Mouse (Mus musculus): Measurements from ENCODE around the gene Frmd4a. TPM values are rescaled to one million over a fixed set of nuclear protein-coding genes. Genes with fewer than 3 reads are reported as not detected.

Frmd4a gene
- polyA plus RNA-seq, 1 experiment from 2014 or later = 6.6 TPM

- ATAC-seq = no peak
- no peak for DNase-seq
- Histone ChIP-seq H3K27ac (ENCODE audit: low read depth) (no peak overlapping the region), H3K9me3 (ENCODE audit: low read length) (no peaks in the 10 kb centered on the region), H3K36me3 (replicated peaks; ENCODE audit: insufficient read depth, low read length) (no peaks in the 10 kb centered on the region), H3K4me1 (ENCODE audit: insufficient read depth) (no peaks in the 10 kb centered on the region), H3K27me3 (ENCODE audit: insufficient read depth, low read length) (no peaks in the 10 kb centered on the region), H3K4me2 (ENCODE audit: low read depth, low read length) (no peak overlapping the region), H3K4me3 (ENCODE audit: low read depth, low read length) (no peak overlapping the region), H3K9ac (replicated peaks) (no peak overlapping the region)
- 78% methylated on average over 8 of the region's 8 CpGs for WGBS (ENCODE audit: insufficient replicate concordance)
- TF ChIP-seq CTCF (IDR thresholded peaks at IDR 0.05; ENCODE audit: low read depth) = no peak
- TF ChIP-seq EP300 (IDR thresholded peaks at IDR 0.05; ENCODE audit: low read depth) = no peak
These were observed 417.5 kb downstream of the Frmd4a start for GRCm38 (mm10) chr2:4435051-4435450.

GRCm38 (mm10) chr2:4436361-4437231 is 419.1 kb downstream of the Frmd4a start:
- Histone ChIP-seq H3K9ac (replicated peaks) (no peak overlapping the region), H3K36me3 (replicated peaks; ENCODE audit: insufficient read depth, low read length) (no peaks in the 10 kb centered on the region), H3K4me2 (ENCODE audit: low read depth, low read length) (no peak overlapping the region), H3K4me1 (ENCODE audit: insufficient read depth) (no peaks in the 10 kb centered on the region), H3K9me3 (ENCODE audit: low read length) (no peaks in the 10 kb centered on the region), H3K27ac (ENCODE audit: low read depth) (no peak overlapping the region), H3K27me3 (ENCODE audit: insufficient read depth, low read length) (no peaks in the 10 kb centered on the region), H3K4me3 (ENCODE audit: low read depth, low read length) (no peak overlapping the region)
- WGBS (ENCODE audit: insufficient replicate concordance) = 78% methylated on average over 19 of the region's 19 CpGs
- ATAC-seq (no peak), DNase-seq (no peak)
- TF ChIP-seq EP300 (IDR thresholded peaks at IDR 0.05; ENCODE audit: low read depth) = no peak
- no peak for TF ChIP-seq CTCF (IDR thresholded peaks at IDR 0.05; ENCODE audit: low read depth)

GRCm38 (mm10) chr2:4438739-4439138 is 421.2 kb downstream of the Frmd4a start:
- ATAC-seq (no peak), DNase-seq (no peak)
- 58% methylated on average over 7 of the region's 7 CpGs for WGBS (ENCODE audit: insufficient replicate concordance)

DNA sequence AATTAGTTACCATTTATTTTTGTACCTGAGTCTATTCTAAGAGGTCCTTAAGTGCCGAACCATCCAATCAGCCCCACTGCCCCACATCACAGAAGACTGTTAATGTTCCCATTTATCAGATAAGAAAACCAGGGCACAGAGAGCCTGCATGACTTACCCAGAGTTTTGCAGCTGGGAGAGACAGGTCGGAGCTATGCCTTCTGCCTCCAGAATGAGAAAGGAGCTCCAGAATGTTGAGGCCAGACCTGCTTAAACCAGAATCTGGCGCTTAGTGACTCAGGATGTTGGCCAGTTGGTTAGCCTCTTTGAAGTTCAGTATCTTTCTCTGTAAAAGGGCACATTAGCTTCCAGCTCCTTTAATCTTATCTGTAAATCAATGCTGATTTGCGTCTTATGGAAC is 422.4 kb downstream of the Frmd4a start:
- H3K27ac ChIP-seq (ENCODE audit: low read depth) = no peak overlapping the region
- no peaks in the 10 kb centered on the region for H3K9me3 ChIP-seq (ENCODE audit: low read length)
- TF ChIP-seq EP300 (IDR thresholded peaks at IDR 0.05; ENCODE audit: low read depth) = no peak
- TF ChIP-seq CTCF (IDR thresholded peaks at IDR 0.05; ENCODE audit: low read depth) = no peak
- H3K9ac ChIP-seq (replicated peaks) = no peak overlapping the region
- no peaks in the 10 kb centered on the region for H3K4me1 ChIP-seq (ENCODE audit: insufficient read depth)
- no peak overlapping the region for H3K4me2 ChIP-seq (ENCODE audit: low read depth, low read length)
- H3K27me3 ChIP-seq (ENCODE audit: insufficient read depth, low read length) = no peaks in the 10 kb centered on the region
- H3K36me3 ChIP-seq (replicated peaks; ENCODE audit: insufficient read depth, low read length) = no peaks in the 10 kb centered on the region
- 62% methylated on average over 4 of the region's 4 CpGs for WGBS (ENCODE audit: insufficient replicate concordance)
- no peak for ATAC-seq
- DNase-seq = no peak
- no peak overlapping the region for H3K4me3 ChIP-seq (ENCODE audit: low read depth, low read length)

More at GRCm38 (mm10) chr2:4438739-4439138, 421.2 kb downstream of the Frmd4a start:
- Histone ChIP-seq H3K9me3 (ENCODE audit: low read length) (no peaks in the 10 kb centered on the region), H3K27me3 (ENCODE audit: insufficient read depth, low read length) (no peaks in the 10 kb centered on the region), H3K36me3 (replicated peaks; ENCODE audit: insufficient read depth, low read length) (no peaks in the 10 kb centered on the region), H3K27ac (ENCODE audit: low read depth) (no peak overlapping the region), H3K4me3 (ENCODE audit: low read depth, low read length) (no peak overlapping the region), H3K9ac (replicated peaks) (no peak overlapping the region), H3K4me1 (ENCODE audit: insufficient read depth) (no peaks in the 10 kb centered on the region), H3K4me2 (ENCODE audit: low read depth, low read length) (no peak overlapping the region)
- TF ChIP-seq EP300 (IDR thresholded peaks at IDR 0.05; ENCODE audit: low read depth) = no peak
- no peak for TF ChIP-seq CTCF (IDR thresholded peaks at IDR 0.05; ENCODE audit: low read depth)

DNA sequence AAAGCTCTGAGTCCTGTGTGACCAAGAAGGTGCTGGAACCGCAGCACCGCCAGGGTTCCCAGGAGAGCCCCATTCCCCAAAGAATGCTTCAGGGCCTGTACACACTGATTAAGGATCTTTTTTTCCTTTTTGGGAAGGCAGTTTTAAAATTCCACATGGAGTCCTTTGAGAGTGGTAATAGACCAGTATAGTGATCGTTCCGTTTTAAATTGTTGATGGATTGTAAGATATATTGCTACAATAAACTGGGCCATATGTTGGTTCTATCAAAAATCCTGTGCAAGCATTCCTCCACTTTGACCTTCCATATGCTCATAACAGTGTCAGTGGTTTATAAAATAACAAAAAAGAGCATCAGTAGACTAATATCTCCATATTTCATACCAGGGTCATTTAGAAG is 424.3 kb downstream of the Frmd4a start:
- H3K27me3 ChIP-seq (ENCODE audit: insufficient read depth, low read length) = no peaks in the 10 kb centered on the region
- WGBS (ENCODE audit: insufficient replicate concordance) = 89% methylated on average over 4 of the region's 4 CpGs
- H3K27ac ChIP-seq (ENCODE audit: low read depth) = no peak overlapping the region
- TF ChIP-seq CTCF (IDR thresholded peaks at IDR 0.05; ENCODE audit: low read depth) = no peak
- no peak for TF ChIP-seq EP300 (IDR thresholded peaks at IDR 0.05; ENCODE audit: low read depth)
- ATAC-seq (no peak), DNase-seq (no peak)
- no peaks in the 10 kb centered on the region for H3K9me3 ChIP-seq (ENCODE audit: low read length)
- H3K4me1 ChIP-seq (ENCODE audit: insufficient read depth) = no peaks in the 10 kb centered on the region
- no peak overlapping the region for H3K9ac ChIP-seq (replicated peaks)
- no peak overlapping the region for H3K4me3 ChIP-seq (ENCODE audit: low read depth, low read length)
- no peak overlapping the region for H3K4me2 ChIP-seq (ENCODE audit: low read depth, low read length)
- H3K36me3 ChIP-seq (replicated peaks; ENCODE audit: insufficient read depth, low read length) = no peaks in the 10 kb centered on the region

GRCm38 (mm10) chr2:4444740-4445139 is 427.2 kb downstream of the Frmd4a start:
- Histone ChIP-seq H3K4me2 (ENCODE audit: low read depth, low read length) (no peak overlapping the region), H3K27me3 (ENCODE audit: insufficient read depth, low read length) (no peaks in the 10 kb centered on the region), H3K27ac (ENCODE audit: low read depth) (no peak overlapping the region), H3K36me3 (replicated peaks; ENCODE audit: insufficient read depth, low read length) (no peaks in the 10 kb centered on the region), H3K9me3 (ENCODE audit: low read length) (no peaks in the 10 kb centered on the region), H3K9ac (replicated peaks) (no peak overlapping the region), H3K4me3 (ENCODE audit: low read depth, low read length) (no peak overlapping the region), H3K4me1 (ENCODE audit: insufficient read depth) (no peaks in the 10 kb centered on the region)
- DNase-seq = no peak
- no peak for ATAC-seq
- WGBS (ENCODE audit: insufficient replicate concordance) = 55% methylated on average over 3 of the region's 3 CpGs
- TF ChIP-seq EP300 (IDR thresholded peaks at IDR 0.05; ENCODE audit: low read depth) = no peak
- TF ChIP-seq CTCF (IDR thresholded peaks at IDR 0.05; ENCODE audit: low read depth) = no peak

All from liver, postnatal 0 days (tissue).